Mouse (Mus musculus) forebrain, embryonic 14.5 days (tissue): ENCODE results near the gene Olfr823. TPM values are rescaled to one million over a fixed set of nuclear protein-coding genes. Genes with fewer than 3 reads are reported as not detected.
"Not testable (repeated sequence)": the region's sequence is repeated elsewhere in the genome, so short reads cannot be mapped to it uniquely, and the experiment has no call there.

ENCODE experiments used
- ATAC-seq: fragments of 200-750 bp; cut with Nextera tagmentation; 2 replicates; pipeline ENCODE4 v1.8.0; 2017; ENCODE audit warnings: mild to moderate bottlenecking, moderate library complexity
- DNase-seq: peaks from one replicate; pipeline ENCODE4 v3.0.0-alpha.2; 2015; ENCODE audit warnings: low spot score
- H3K27ac ChIP-seq: fragments of 300-500 bp; sonication (generic); 2 replicates; pipeline ENCODE4 v1.5.1; 2014; ENCODE audit warnings: low read depth, mild to moderate bottlenecking, control low read depth, low read length, moderate library complexity
- H3K27me3 ChIP-seq: fragments of 300-500 bp; sonication (generic); replicated peaks from 2 replicates; pipeline ENCODE4 v1.6.1; 2014; ENCODE audit warnings: low read length, control low read depth, mixed read lengths; ENCODE audit not compliant: control insufficient read depth, insufficient read depth
- H3K36me3 ChIP-seq: fragments of 300-500 bp; sonication (generic); 2 replicates; pipeline ENCODE4 v1.6.1; 2014; ENCODE audit warnings: low read length, control low read depth; ENCODE audit not compliant: control insufficient read depth, insufficient read depth
- H3K4me1 ChIP-seq: fragments of 300-500 bp; sonication (generic); 2 replicates; pipeline ENCODE4 v1.6.1; 2014; ENCODE audit warnings: antibody characterized with exemption, low read length, control low read depth; ENCODE audit not compliant: control insufficient read depth, insufficient read depth
- H3K4me2 ChIP-seq: fragments of 300-500 bp; sonication (generic); 2 replicates; pipeline ENCODE4 v1.6.1; 2014; ENCODE audit warnings: mild to moderate bottlenecking, control low read depth, low read length
- H3K4me3 ChIP-seq: fragments of 300-500 bp; sonication (generic); 2 replicates; pipeline ENCODE4 v1.5.1; 2014; ENCODE audit warnings: low read depth, low read length, control low read depth
- H3K9ac ChIP-seq: fragments of 300-500 bp; sonication (generic); 2 replicates; pipeline ENCODE4 v1.6.1; 2014; ENCODE audit warnings: mild to moderate bottlenecking, low read length, control low read depth, moderate library complexity
- H3K9me3 ChIP-seq: fragments of 300-500 bp; sonication (generic); replicated peaks from 2 replicates; pipeline ENCODE4 v1.6.1; 2016; ENCODE audit warnings: low read length, control low read depth, mixed read lengths; ENCODE audit not compliant: control insufficient read depth
- WGBS: fragments of 180-500 bp; shearing (Covaris S2); extraction: QIAGEN DNeasy Blood & Tissue Kit; methylation state at CpG from one replicate; pipeline ENCODE4 v1.1.7; 2014; 5-methylcytosine and 5-hydroxymethylcytosine counted together
- polyA plus RNA-seq: library from polyadenylated mRNA; unstranded; fragments of >200 nt; fragmentation: Nextera tagmentation; extraction: Ambion mirVana; gene quantifications from 2 replicates; pipeline ENCODE4 v1.2.1, GENCODE M21; 2014

The Olfr823 gene
- polyA plus RNA-seq: not detected in 2 replicates

DNA sequence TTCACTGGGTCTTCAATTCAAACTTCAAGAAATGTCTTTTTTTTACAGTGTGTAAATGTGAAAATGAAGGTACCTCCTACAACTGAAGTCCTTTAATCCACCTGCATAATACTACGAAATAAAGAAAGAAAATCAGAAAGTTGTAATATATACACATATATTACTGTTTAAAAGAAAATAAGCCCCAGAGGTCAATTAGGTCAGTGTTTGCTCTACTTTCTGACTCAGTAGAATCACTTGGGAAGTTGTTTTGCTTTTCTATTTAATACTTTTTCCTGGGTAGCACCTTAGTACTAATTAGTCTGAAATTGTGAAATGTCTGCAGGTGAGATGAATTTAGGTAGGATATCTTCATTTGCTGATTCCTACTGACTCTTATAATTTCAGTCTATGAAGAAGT, at the start of gene Olfr823:
Gene Olfr823, minus strand, starts transcription at position 101 of the 400 bp plus-strand sequence.
- not testable (repeated sequence) for DNase-seq, H3K36me3 ChIP-seq, H3K4me2 ChIP-seq, H3K4me1 ChIP-seq, ATAC-seq, H3K27ac ChIP-seq, H3K27me3 ChIP-seq, H3K9me3 ChIP-seq, H3K9ac ChIP-seq, H3K4me3 ChIP-seq
- WGBS: 95% methylated on average over 1 of the region's 1 CpGs

DNA sequence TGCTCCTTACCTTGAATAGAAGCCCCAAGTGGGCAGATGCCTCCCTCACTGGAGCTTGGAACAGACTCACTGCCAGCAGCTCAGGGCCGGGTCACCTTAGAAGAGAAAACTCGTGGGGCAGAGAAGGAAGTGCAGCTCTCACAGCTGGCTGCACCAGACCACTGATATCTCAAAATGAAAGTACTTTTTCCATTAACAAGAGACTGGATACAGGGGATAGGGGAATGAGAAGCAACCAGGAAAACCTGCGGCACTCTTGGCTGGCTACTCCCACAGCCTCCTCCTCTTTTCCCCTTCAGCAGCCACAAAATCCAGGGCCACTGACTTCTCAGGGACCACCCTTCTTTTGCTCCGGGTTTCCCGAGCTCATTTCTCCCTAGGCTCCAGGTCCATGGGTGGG, 28.9 kb upstream of the Olfr823 start:
- H3K4me1 ChIP-seq: no peaks in the 10 kb centered on the region
- DNase-seq (no peak), ATAC-seq (no peak)
- 77% methylated on average over 5 of the region's 5 CpGs for WGBS
- no peak overlapping the region for H3K4me2 ChIP-seq
- H3K4me3 ChIP-seq: no peak overlapping the region
- no peak overlapping the region for H3K9ac ChIP-seq
- no peaks in the 10 kb centered on the region for H3K36me3 ChIP-seq
- H3K27ac ChIP-seq: no peak overlapping the region
- no peaks in the 10 kb centered on the region for H3K27me3 ChIP-seq
- H3K9me3 ChIP-seq: no peaks in the 10 kb centered on the region

DNA sequence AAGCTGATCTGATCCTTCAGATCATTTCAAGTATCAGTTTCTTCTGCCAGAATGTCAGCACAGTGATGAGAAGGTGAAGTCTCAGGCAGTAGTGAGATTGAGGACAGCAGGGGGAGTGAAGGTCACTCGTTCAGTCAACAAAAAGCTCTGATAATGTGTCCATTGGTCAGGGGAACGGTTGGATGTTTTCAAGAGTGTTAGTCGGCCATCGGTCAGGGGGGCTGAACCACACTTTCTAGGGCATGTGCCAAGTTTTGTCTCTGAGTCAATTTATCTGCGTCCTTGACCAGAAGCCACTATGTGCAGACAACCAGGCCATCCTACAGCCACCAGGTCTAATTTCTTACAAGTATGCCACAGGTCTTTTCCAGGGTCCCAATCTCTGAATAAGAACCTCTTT, 27.3 kb upstream of the Olfr823 start:
- not testable (repeated sequence) for ATAC-seq, H3K4me1 ChIP-seq, H3K36me3 ChIP-seq, H3K27ac ChIP-seq, DNase-seq, H3K9me3 ChIP-seq, H3K9ac ChIP-seq, H3K4me2 ChIP-seq, H3K27me3 ChIP-seq, H3K4me3 ChIP-seq
- 90% methylated on average over 5 of the region's 5 CpGs for WGBS

- Histone ChIP-seq H3K9me3 (no peaks in the 10 kb centered on the region), H3K27me3 (no peaks in the 10 kb centered on the region), H3K4me2 (no peak overlapping the region), H3K36me3 (no peaks in the 10 kb centered on the region), H3K27ac (no peak overlapping the region), H3K9ac (no peak overlapping the region), H3K4me3 (no peak overlapping the region), H3K4me1 (no peaks in the 10 kb centered on the region)
- no peak for DNase-seq
- ATAC-seq: no peak
Measured at GRCm38 (mm10) chr10:130134811-130135210, 19.6 kb upstream of the Olfr823 start.

GRCm38 (mm10) chr10:130129900-130130299, 14.7 kb upstream of the Olfr823 start, which contains the start of gene Olfr824:
Olfr824 (minus strand) TSS chr10:130130000.
- not testable (repeated sequence) for H3K4me2 ChIP-seq, H3K27me3 ChIP-seq, ATAC-seq, H3K9ac ChIP-seq, DNase-seq, H3K4me3 ChIP-seq, H3K4me1 ChIP-seq, H3K36me3 ChIP-seq, H3K9me3 ChIP-seq, H3K27ac ChIP-seq

DNA sequence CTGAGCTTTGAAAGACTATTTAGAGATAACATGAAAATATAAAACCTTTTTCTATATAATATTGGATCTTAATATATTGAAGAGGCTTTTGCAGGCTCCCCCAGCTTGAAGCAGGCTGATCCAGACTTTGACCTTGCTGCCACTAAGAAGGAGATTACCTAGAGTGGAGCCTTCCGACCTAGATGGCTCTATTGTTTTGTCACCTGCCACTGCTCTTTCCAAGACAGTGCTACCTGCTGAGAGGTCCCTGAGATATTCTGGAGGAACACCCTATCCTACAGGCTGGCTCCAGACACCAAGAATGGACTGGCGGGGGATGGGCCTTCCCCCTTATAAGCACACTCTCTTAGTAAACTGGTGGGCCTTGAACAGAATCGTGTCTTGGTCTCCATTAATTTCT, 862 bp upstream of the Olfr823 start:
- not testable (repeated sequence) for H3K9ac ChIP-seq, H3K27ac ChIP-seq, ATAC-seq, H3K4me2 ChIP-seq, H3K36me3 ChIP-seq, DNase-seq, H3K4me3 ChIP-seq, H3K4me1 ChIP-seq, H3K9me3 ChIP-seq, H3K27me3 ChIP-seq
- WGBS: 61% methylated on average over 3 of the region's 3 CpGs

DNA sequence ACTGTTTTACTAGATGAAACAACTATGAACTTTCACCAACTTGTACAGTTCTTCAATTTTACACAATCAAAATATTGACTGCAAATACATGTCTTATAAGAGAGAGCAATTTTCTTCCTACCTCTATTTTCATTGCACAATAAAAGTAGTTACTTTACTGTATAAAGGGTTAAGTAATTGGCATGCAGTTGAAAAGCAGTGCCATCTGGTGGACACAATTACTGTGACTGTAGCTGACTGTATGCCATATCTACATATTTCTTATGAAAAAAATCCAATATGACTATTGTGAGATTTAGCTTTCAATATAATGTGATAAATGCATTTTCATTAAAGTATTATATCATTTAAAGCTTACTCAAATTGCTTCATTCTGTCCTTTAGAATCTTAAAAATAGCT, 19.1 kb downstream of the Olfr823 start:
- Histone ChIP-seq H3K4me3 (no peak overlapping the region), H3K36me3 (no peaks in the 10 kb centered on the region), H3K4me1 (no peaks in the 10 kb centered on the region), H3K4me2 (no peak overlapping the region), H3K9ac (no peak overlapping the region), H3K27me3 (no peaks in the 10 kb centered on the region), H3K9me3 (no peaks in the 10 kb centered on the region), H3K27ac (no peak overlapping the region)
- DNase-seq (peak; percentile 33), ATAC-seq (no peak)

DNA sequence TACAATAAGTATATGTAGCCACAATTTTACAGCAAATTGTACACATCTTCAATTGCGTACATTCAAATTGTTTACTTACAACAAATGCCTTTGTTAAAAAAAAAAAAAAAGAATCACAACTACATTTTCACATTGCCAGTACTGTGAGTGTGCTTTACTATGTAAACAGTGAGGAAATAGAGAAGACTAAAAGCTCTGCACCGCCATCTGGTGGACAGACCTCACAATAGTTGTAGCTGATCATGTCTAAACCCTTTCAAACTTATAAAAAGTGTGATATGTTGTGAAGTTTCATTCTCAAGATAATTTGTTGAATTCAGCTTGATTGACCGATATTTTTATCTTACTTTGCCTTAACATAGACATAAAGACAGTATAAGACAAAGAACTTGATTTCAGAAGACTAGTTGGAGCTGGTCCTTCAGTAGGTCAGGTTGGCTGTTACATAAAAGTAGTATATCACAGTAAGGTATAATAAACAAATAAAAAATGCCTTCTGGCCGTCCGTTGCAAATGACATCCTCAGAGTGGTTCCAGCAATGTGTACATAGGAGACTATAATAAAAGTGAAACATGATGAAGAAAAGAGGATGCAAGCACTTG, 22.2 kb downstream of the Olfr823 start:
- no peaks in the 10 kb centered on the region for H3K9me3 ChIP-seq
- no peaks in the 10 kb centered on the region for H3K36me3 ChIP-seq
- no peaks in the 10 kb centered on the region for H3K4me1 ChIP-seq
- no peak overlapping the region for H3K27ac ChIP-seq
- 24% methylated on average over 5 of the region's 5 CpGs for WGBS
- H3K4me3 ChIP-seq: no peak overlapping the region
- no peaks in the 10 kb centered on the region for H3K27me3 ChIP-seq
- H3K9ac ChIP-seq: no peak overlapping the region
- DNase-seq (peak; percentile 75), ATAC-seq (peak; percentile 65; the same call in 1 of the 2 replicates)
- H3K4me2 ChIP-seq: no peak overlapping the region

DNA sequence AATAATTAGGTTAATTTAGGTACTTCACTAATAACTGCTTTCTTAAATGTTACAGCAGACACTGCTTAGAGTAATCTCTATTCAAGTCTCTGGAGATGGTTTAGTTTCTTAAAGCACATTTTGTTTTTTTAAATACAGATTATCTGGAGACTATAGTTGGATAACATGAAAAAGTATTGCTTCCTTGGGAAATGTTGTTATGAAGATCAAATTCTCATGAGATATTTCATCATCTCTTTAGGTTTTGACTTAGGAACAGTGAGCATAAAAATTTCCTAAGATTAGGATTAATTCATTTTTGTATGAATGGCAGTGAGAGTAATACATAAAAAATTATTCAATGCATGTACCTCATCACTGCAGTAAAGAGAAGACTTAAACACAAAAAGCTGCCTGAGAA, 44.3 kb downstream of the Olfr823 start, which contains the start of gene Olfr822:
Gene Olfr822, plus strand, starts transcription at position 301 of the 400 bp plus-strand sequence.
- H3K4me3 ChIP-seq: no peak within 1 kb of the TSS
- H3K27ac ChIP-seq: no peak within 1 kb of the TSS
- DNase-seq: no peak
- H3K36me3 ChIP-seq: no peaks in the 10 kb centered on the region
- no peaks in the 10 kb centered on the region for H3K4me1 ChIP-seq
- H3K9ac ChIP-seq: no peak within 1 kb of the TSS
- H3K9me3 ChIP-seq: no peaks in the 10 kb centered on the region
- H3K27me3 ChIP-seq: no peaks in the 10 kb centered on the region
- ATAC-seq: no peak
- no peak within 1 kb of the TSS for H3K4me2 ChIP-seq
